Mouse (Mus musculus) thymus, adult 2 months (tissue): Measurements from ENCODE around the gene Sp3.

Experiments used
- CTCF ChIP-seq: fragments of 200-500 bp; IDR thresholded peaks from 2 replicates; pipeline ENCODE4 v1.5.1; 2012; ENCODE audit warnings: mild to moderate bottlenecking, control low read depth, low read length, moderate library complexity, borderline replicate concordance; ENCODE audit not compliant: control insufficient read depth, poor library complexity, insufficient read depth; ENCODE audit errors: extremely low read depth
- POLR2A ChIP-seq: fragments of 200-500 bp; IDR thresholded peaks from 2 replicates; pipeline ENCODE4 v1.6.1; 2012; ENCODE audit warnings: mild to moderate bottlenecking, low read length, control low read depth, moderate library complexity; ENCODE audit not compliant: control insufficient read depth, poor library complexity, insufficient read depth; ENCODE audit errors: extremely low read depth

GRCm38 (mm10) chr2:72898782-72899305 is 81.4 kb downstream of the Sp3 start:
- TF ChIP-seq POLR2A (no peak), CTCF (no peak)
